Mouse (Mus musculus): ENCODE data around the gene Rdh5. TPM values are rescaled to one million over a fixed set of nuclear protein-coding genes. Genes with fewer than 3 reads are reported as not detected.

Gene Rdh5
- polyA plus RNA-seq, 1 experiment from 2014 or later, result 0.92 TPM

DNA sequence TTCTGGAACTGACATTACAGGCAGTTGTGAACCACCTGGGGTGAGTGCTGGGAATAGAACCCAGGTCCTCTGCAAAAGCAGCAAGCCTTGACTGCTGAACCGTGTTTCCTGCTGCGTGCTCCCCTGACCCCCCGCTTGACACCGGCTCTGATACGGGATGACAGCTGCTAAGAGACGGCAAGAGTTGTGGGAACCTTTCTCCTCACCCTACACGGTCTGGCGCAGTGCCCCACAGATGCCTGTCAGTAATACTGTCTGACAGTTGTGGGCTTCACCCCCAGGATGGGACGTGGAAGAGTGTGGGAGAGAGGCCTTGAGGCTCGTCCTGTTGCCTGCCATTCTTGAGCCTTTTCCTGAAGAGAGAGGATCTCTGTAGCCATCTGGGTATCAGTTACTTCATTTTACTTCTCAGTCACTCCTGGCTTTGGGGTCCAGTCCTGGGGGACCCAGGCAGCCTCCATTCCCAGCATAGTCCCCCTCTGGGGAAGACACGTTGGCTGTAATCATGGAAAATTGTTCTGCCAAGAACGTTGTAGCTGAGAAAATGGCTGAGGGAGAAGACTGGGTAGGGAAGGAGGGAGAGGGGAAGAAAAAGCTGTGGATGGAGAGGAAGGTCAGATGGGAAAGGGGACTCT is 15.2 kb upstream of the Rdh5 start:
- 80% methylated on average over 12 of the region's 12 CpGs for WGBS (ENCODE audit: missing documents)
- Histone ChIP-seq H3K27ac (no peak overlapping the region), H3K4me3 (ENCODE audit: inconsistent target) (no peak overlapping the region), H3K79me2 (ENCODE audit: inconsistent target) (no peaks in the 10 kb centered on the region), H3K36me3 (ENCODE audit: inconsistent target) (no peaks in the 10 kb centered on the region)

DNA sequence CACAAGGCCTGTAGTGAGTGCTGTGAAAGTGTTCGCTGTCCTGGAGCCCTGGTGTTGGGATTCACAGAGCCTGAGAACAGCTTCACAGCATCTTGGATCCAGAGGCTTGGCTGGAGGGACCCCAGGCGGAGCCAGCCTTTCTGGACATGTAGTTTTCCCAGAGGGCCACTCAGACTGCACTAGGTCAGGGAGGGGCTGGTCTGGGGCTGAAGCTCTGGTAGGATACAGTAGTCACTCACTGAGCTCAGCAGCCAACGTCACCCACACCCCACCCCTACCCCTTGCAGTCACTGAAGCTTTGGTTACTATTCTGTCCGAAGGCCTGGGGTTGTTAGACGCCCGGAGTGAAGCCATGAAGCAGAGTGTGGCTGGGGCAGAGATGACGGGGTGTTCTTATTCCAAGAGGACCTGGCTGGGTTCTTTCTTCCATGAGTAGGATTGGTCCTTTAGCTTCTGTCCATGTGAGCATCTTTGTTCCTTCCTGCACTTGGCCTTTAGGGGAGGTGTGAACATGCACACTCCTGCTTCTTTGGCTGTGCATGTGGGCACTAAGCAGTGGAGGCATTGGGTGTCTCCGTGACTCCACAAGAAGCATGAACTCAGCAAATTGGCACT is 13.2 kb upstream of the Rdh5 start:
- no peaks in the 10 kb centered on the region for H3K36me3 ChIP-seq (ENCODE audit: inconsistent target)
- H3K4me3 ChIP-seq (ENCODE audit: inconsistent target), result no peak overlapping the region
- 82% methylated on average over 8 of the region's 8 CpGs for WGBS (ENCODE audit: missing documents)
- no peaks in the 10 kb centered on the region for H3K79me2 ChIP-seq (ENCODE audit: inconsistent target)
- no peak overlapping the region for H3K27ac ChIP-seq

DNA sequence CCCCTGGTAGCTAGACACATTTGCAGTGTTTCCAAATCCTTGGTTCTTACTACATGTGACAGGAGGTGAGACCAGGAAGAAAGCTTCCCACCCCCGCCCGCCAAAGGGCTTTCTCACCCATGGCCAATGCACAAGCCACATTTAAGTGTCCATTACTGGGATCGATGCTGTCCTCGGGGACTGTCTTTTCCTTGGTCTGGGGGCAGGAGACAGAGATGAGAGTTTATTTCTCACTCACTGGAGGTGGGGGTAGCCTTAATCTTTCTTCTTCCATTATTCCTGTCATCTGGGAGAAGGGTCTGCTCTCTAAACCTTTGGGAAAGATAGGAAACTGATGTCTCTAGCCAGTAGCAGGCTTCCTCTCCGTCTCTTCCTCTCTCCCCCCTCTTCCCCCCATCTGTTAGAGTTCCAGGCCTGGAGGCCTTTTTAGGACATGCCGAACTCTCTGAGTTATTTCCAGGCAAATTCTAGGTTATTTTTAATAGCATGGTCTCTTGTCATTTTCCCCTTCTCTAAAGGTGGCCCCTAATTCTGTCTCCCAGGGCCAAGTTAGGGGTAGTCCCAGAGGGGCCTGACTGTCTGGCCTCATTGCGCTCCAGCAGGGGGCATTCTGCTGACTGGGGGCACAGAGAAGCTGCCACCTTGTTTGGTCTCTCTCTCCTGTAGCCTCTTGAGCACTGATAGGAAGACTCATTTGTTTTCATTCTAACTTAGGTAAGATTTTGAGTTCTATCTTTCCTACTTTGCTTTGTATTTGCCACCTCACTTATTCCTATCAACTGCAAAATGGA is 12.5 kb upstream of the Rdh5 start:
- H3K36me3 ChIP-seq (ENCODE audit: inconsistent target), result no peaks in the 10 kb centered on the region
- 83% methylated on average over 7 of the region's 7 CpGs for WGBS (ENCODE audit: missing documents)

DNA sequence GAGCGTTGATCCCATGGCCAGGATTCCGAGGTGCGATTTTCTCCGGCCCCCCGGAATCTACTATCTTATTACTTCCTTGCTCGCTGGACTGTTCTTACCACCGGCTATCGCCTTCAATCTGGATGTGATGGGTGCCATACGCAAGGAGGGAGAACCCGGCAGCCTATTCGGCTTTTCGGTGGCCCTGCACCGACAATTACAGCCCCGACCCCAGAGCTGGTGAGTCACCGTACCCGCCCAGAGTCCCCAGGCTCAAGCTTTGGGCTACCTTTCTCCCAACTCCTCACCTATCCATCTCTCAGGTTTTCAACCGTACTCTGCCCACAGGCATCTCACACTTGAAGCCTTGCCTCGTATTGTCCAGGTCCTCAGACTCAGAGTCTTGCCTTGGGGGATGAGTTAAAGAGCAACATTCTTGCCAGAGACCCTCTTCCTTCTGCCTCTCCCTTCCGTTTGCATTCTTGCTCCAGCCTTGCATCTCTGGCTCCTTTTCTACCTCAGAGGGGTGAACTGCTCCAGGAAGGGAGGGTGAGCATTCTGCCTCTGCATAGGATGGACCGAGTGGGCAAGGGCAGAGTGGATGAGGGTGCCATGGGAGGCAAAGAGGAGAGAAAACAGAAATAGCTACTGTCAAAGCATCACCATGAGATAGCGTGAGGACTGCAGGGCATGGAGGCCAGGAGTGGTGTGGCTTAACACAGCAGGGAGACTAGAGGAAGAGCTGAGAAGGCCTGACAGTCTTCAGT is 11.5 kb upstream of the Rdh5 start:
- Histone ChIP-seq H3K79me2 (ENCODE audit: inconsistent target) (no peaks in the 10 kb centered on the region), H3K36me3 (ENCODE audit: inconsistent target) (no peaks in the 10 kb centered on the region), H3K4me3 (ENCODE audit: inconsistent target) (no peak overlapping the region)

More for the DNA sequence above, 12.5 kb upstream of the Rdh5 start:
- Histone ChIP-seq H3K27ac (no peak overlapping the region), H3K4me3 (ENCODE audit: inconsistent target) (no peak overlapping the region), H3K79me2 (ENCODE audit: inconsistent target) (no peaks in the 10 kb centered on the region)

DNA sequence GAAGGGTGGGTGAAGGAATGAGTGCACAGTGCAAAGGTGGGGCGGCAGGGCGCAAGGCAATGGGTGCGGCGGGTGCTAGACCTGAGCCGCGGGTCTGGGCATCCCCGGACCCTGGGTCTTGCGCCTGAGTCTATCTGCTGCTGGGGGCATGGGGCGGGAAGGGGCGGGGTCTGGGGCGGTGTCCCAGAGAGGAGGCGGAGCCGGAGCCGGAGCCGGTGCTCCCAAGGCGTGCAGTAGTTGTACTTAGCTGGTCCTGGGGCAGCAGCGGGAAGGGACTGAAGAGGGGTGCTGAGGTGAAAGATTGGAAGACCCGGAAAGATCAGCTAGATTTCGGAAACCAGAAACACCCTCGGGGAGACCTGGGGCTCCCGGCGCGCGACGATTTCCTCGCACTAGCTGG is 10.9 kb upstream of the Rdh5 start, which contains the start of gene Itga7:
Gene Itga7 (plus strand): TSS at position 245 of the 400 bp plus-strand sequence.
- Histone ChIP-seq H3K79me2 (ENCODE audit: inconsistent target) (no peaks in the 10 kb centered on the region), H3K36me3 (ENCODE audit: inconsistent target) (no peaks in the 10 kb centered on the region), H3K4me3 (ENCODE audit: inconsistent target) (no peak within 1 kb of the TSS), H3K27ac (no peak within 1 kb of the TSS)
- 5% methylated on average over 25 of the region's 26 CpGs for WGBS (ENCODE audit: missing documents)

More for the DNA sequence above, 11.5 kb upstream of the Rdh5 start:
- WGBS (ENCODE audit: missing documents), result 10% methylated on average over 21 of the region's 21 CpGs
- no peak overlapping the region for H3K27ac ChIP-seq

DNA sequence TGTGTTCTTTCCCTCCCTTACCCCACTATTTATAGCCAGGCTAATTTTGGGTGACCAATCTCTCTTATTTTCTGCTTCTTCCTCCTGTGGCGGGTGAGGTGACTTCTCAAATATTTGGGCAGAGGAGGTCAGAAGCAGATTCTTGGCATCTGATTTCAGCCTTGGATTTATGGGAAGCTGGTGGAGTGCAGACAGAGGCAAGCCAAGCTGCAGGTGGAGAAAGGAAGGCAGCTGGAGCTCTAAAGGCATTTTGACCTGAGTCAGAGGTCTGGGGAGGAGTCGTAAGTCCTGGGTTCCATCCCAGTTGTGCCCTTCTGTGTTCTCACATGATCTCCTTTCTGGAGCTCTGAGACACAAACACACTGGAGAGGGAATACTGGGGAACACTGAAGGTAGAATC is 8.8 kb upstream of the Rdh5 start:
- Histone ChIP-seq H3K4me3 (ENCODE audit: inconsistent target) (no peak overlapping the region), H3K27ac (no peak overlapping the region), H3K36me3 (ENCODE audit: inconsistent target) (no peaks in the 10 kb centered on the region), H3K79me2 (ENCODE audit: inconsistent target) (no peaks in the 10 kb centered on the region)
- WGBS (ENCODE audit: missing documents), result 45% methylated on average over 2 of the region's 2 CpGs

DNA sequence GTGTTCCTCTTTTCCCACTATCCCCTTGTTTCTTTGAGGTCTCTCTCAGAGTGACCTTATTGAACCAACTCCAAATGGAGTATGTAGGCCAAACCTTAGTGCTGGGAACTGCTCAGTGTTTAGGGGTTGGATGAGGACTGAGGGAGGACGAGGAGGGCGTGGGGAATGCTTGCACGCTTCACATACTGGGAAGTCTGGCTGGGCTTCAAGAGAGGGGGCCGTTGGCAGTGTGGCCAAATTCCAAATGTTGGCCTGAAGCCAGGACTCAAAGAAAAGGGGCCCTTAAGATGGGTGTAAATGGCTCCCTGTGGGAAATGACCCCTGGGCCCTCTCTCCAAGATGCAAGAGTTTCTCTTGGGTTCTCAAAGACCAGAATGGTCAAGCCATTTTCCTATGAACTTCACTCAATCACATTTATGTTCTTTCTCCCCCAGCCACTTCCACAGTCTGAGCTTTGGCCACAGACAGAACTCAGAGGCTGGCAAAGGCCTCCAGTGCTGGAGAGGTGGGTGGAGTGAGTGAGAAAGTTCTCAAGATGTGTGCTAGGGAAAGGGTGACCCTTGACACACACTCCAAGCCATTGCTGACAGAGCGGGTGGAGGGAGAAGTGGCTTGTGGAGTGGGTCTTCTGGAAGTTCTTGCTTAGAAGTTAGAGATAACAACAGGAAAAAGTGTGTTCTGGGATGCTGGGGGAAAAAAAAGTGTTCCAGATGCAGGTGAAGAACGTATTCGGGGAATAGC is 7.1 kb upstream of the Rdh5 start:
- 92% methylated on average over 7 of the region's 7 CpGs for WGBS (ENCODE audit: missing documents)
- Histone ChIP-seq H3K4me3 (ENCODE audit: inconsistent target) (no peak overlapping the region), H3K79me2 (ENCODE audit: inconsistent target) (no peaks in the 10 kb centered on the region), H3K27ac (no peak overlapping the region), H3K36me3 (ENCODE audit: inconsistent target) (no peaks in the 10 kb centered on the region)

DNA sequence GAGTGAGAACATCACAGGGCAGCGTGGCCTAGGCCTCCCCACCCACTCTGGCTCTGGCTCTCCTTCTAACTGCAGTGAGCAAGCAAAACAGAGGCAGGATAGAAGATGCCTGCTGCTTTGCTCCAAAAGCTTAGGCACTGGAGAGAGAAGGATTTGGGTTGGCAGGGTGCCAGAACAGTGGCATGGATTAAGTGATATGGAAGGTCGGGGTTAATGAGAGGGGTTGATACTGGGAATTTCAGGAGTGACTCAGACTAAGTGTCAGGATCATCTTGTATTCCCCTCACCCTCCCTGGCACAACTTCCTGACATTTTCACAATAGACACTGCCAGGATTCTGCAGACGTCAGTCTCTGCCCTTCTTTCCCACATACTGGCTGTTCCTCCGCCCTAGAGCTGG is 5.7 kb upstream of the Rdh5 start:
- no peak overlapping the region for H3K27ac ChIP-seq
- WGBS (ENCODE audit: missing documents), result 85% methylated on average over 4 of the region's 4 CpGs
- no peaks in the 10 kb centered on the region for H3K79me2 ChIP-seq (ENCODE audit: inconsistent target)
- H3K36me3 ChIP-seq (ENCODE audit: inconsistent target), result no peaks in the 10 kb centered on the region
- H3K4me3 ChIP-seq (ENCODE audit: inconsistent target), result no peak overlapping the region

DNA sequence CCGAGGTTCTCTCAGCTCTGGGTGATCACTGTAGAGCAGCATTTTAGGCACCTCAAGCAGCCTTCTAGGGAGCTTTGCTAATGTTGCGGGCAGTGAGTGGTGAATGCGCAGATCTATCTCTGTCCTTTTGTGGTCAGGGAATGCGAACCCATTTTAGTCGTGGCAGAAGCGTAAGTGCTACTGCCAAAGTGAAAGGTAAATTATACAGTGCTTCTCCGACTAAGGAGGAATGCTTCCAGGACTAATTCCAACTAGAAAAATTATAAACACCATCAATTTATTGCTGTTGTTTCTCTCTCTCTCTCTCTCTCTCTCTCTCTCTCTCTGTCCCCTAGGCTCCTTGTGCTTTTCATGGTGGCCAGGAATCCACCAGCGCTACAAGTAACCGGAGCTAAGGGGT is 1.2 kb upstream of the Rdh5 start, which contains the start of gene Bloc1s1:
Gene Bloc1s1 (minus strand): TSS at position 101 of the 400 bp plus-strand sequence.
- 50% methylated on average over 9 of the region's 9 CpGs for WGBS (ENCODE audit: missing documents)
- H3K27ac ChIP-seq, result peak within 1 kb of the TSS; percentile 78
- no peaks in the 10 kb centered on the region for H3K79me2 ChIP-seq (ENCODE audit: inconsistent target)
- peak within 1 kb of the TSS; percentile 49 for H3K4me3 ChIP-seq (ENCODE audit: inconsistent target)
- no peaks in the 10 kb centered on the region for H3K36me3 ChIP-seq (ENCODE audit: inconsistent target)

DNA sequence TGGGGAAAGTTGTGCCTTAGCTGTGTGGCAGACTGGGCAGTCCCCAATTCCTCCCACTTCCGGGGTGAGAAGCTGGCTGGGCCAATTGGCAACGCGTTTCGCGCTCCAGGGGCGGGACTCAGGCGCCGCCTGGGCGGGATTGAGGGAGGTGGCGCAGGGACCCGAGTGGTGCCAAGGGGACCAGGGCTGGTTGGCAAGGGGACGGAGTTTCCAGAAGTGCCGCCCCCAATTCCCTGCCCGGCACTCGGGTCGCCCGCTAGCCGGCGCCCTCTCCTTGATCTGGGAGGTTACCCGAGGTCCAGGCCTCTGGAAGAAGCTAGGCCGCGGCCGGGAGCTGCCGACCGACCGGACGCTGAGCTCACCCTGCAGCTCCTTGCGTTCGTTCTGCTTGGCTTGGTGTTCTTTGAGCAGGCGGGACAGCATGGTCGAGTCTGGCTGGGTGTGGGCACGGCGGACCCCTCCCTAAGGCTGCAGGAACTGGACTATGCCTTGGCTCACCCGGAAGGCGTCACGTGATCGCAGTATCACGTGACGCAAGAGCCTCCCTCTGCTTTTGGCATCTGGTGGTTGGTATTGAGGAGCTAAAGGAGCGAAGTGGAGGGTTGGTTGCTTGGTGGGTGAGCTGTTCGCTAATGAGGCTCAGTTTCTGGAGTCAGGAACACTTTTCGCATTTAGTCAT is 464 bp upstream of the Rdh5 start:
- H3K4me3 ChIP-seq (ENCODE audit: inconsistent target), result peak overlapping the region; percentile 49
- H3K27ac ChIP-seq, result peak overlapping the region; percentile 78
- peaks cover under 1% of the 10 kb centered on the region; the same call in 1 of the 2 replicates for H3K36me3 ChIP-seq (ENCODE audit: inconsistent target)
- no peaks in the 10 kb centered on the region for H3K79me2 ChIP-seq (ENCODE audit: inconsistent target)
- WGBS (ENCODE audit: missing documents), result under 1% methylated on average over 42 of the region's 42 CpGs

DNA sequence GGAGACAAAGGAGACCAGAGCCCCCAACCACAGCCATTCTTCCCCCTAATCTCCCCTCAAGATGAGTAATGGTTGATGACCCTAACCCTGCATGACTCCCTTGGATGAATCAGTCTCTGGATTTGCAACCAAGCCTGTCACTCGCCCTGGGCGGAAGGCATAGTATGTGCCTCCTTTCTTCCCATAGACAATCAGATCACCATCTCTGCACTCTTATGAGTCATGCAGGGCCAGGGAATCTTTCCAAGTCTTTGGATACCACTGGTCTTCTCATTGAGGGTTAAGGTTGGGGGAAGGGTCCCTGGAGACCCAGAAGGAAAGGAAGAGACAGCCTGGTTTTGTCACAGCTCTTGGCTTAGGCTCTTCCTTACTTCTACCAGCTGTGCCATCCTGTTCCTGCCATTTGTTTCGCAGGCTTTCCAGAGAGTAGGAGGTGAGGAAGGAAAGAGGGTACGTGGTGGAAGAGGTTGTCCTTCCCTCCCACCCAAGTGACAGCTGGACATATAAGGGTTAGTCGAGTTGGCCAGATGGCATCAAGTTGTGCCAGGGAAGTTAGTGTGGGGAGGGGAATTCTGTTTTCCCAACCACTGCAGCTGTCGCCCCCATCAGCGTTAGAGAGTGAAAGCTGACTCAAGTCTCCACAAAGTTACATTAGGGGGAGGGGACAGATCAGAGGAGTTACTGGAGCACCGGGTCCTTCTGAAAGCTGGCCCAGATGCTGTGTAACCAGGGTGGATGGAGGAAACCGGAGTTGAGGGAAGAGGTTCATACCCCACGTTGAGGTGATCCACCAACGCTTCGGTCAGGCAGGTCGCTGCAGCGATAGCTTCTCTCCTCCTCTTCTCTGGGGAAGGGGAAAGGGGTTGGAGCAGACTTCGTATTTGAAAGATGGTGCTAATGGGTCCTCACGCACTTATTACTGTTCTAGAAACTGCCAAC is 536 bp downstream of the Rdh5 start:
- 79% methylated on average over 16 of the region's 16 CpGs for WGBS (ENCODE audit: missing documents)
- Histone ChIP-seq H3K27ac (no peak overlapping the region), H3K79me2 (ENCODE audit: inconsistent target) (no peaks in the 10 kb centered on the region), H3K4me3 (ENCODE audit: inconsistent target) (peak overlapping the region; percentile 49; the same call in 1 of the 2 replicates), H3K36me3 (ENCODE audit: inconsistent target) (peaks cover 10% of the 10 kb centered on the region)

DNA sequence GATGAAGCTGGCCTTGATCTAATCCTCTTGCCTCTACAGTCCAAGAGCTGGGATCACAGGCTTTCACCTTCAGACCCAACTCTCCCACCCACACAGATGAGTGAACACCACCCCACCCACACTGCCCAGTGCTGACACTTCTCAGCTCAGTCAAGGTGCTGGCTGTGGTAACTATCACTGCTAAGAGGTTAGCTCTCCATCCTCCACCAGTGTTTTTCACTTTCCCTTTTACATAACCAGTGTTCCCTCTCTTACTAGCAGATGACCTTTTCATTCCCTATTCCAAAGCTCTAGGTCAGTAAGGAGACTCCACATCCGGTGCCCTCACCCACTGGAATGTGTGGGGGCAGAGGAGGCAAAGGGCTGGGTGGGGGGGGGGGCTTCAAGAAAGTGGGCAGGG is 1.4 kb downstream of the Rdh5 start:
- H3K4me3 ChIP-seq (ENCODE audit: inconsistent target), result no peak overlapping the region
- 100% methylated on average over 1 of the region's 1 CpGs for WGBS (ENCODE audit: missing documents)
- no peak overlapping the region for H3K27ac ChIP-seq
- H3K79me2 ChIP-seq (ENCODE audit: inconsistent target), result no peaks in the 10 kb centered on the region
- H3K36me3 ChIP-seq (ENCODE audit: inconsistent target), result peaks cover 19% of the 10 kb centered on the region

DNA sequence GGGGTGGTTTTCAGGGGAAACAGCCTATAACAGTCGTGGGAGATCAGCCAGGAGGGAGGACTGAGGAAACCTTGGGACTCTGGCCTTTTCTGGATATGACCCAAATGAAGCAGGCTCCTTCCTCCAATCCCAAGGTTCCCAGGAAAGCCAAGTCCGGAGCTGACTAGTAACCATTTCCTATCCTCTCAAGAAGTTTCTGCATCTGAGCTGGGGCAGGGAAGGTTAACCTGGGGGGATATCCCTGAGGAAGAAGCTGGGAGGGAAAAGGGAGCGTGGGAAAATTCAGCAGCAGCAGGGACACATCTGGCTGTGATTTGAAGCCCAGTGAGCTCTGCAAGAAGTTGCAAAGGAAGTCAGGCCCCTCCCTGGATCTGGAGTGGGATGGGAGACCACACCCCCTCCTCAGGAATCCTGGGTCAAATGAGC is 1.9 kb downstream of the Rdh5 start:
- H3K79me2 ChIP-seq (ENCODE audit: inconsistent target), result no peaks in the 10 kb centered on the region
- H3K27ac ChIP-seq, result no peak overlapping the region
- peaks cover 23% of the 10 kb centered on the region for H3K36me3 ChIP-seq (ENCODE audit: inconsistent target)
- 90% methylated on average over 3 of the region's 3 CpGs for WGBS (ENCODE audit: missing documents)
- no peak overlapping the region for H3K4me3 ChIP-seq (ENCODE audit: inconsistent target)
